Mouse (Mus musculus): ENCODE results near the gene Tbc1d7. TPM values are rescaled to one million over a fixed set of nuclear protein-coding genes. Genes with fewer than 3 reads are reported as not detected.

Tbc1d7 gene
- polyA plus RNA-seq, 1 experiment from 2014 or later = 36.7 TPM

DNA sequence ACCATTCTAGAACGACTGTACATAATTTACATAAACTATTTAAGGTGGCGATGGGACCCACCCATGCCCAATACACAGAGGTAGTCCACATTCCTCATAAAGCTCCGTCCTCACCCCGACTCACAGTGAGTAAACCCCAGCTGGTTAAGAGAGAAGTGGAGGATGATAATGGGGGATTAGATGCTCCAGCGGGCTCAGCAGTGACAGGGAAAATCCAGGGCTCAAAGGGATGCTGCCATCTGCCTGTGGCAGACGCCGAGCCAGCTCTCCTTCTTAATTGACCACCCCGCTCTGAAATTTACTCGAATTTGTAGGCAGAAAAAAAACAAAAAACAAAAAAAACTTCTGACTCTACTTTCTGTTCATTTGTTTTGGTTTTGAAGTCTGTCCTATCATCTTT, 3.6 kb downstream of the Tbc1d7 start:
- no peak for ATAC-seq (ENCODE audit: insufficient read depth, low FRiP score)
- 83% methylated on average over 9 of the region's 9 CpGs for WGBS
- H3K9me3 ChIP-seq (replicated peaks; ENCODE audit: control insufficient read depth, low read length) = no peaks in the 10 kb centered on the region

DNA sequence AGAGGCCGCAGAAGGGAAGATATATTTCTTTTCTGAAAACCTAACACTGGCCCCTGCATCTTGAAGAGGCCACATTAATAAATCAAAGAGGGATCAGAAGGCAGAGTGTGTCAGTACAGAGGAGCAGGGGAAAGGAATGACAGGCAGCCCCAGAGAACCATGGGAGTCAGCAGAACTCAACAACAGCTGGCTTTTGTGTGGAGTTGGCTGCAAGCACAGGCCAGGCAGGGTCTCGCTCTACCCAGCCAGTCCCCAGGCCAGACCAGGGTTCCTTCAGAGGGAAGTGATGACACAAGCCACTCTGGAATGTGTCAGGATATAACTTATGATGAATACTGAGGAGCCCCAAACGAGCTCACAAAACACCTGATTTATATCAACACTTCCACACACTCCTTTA, 11.9 kb downstream of the Tbc1d7 start:
- H3K27ac ChIP-seq (ENCODE audit: low read length) = peak overlapping the region; percentile 12; the same call in 1 of the 2 replicates
- 40% methylated on average over 3 of the region's 3 CpGs for WGBS

More for the DNA sequence above, 3.6 kb downstream of the Tbc1d7 start:
- Histone ChIP-seq H3K36me3 (ENCODE audit: control insufficient read depth, insufficient read depth, low read length) (0 out of 2 replicates have a peak, but pooled peaks cover 2% of the 10 kb centered on the region), H3K4me2 (ENCODE audit: low read depth, low read length) (no peak overlapping the region), H3K9ac (ENCODE audit: low read length) (no peak overlapping the region), H3K4me3 (replicated peaks; ENCODE audit: low read length) (no peak overlapping the region), H3K27ac (ENCODE audit: low read length) (no peak overlapping the region), H3K27me3 (ENCODE audit: control insufficient read depth, insufficient read depth, low read length) (no peaks in the 10 kb centered on the region), H3K4me1 (ENCODE audit: control insufficient read depth, insufficient read depth, low read length) (peaks cover 6% of the 10 kb centered on the region; the same call in 1 of the 2 replicates)

DNA sequence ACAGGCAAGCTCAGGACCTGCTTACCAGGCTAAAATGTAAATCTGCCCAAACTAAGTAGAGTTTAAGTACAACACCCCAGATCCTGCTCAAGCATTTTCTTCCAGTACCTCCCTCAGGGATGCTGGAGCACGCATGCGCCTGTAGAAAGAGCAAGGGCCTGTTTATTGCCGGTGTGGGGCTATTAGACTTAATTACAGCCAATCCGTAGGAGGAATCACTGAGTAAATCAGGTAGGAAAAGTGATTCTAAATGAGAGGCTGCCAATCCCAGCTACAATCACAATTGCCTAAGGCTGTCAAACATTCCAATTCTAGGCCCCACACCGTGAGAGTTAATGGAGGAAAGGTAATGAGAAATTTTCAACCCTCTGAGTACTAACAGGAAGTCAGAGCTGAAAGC, 13.0 kb downstream of the Tbc1d7 start:
- H3K9me3 ChIP-seq (replicated peaks; ENCODE audit: control insufficient read depth, low read length) = no peaks in the 10 kb centered on the region
- H3K27me3 ChIP-seq (ENCODE audit: control insufficient read depth, insufficient read depth, low read length) = no peaks in the 10 kb centered on the region
- no peak overlapping the region for H3K9ac ChIP-seq (ENCODE audit: low read length)
- 0 out of 2 replicates have a peak, but pooled peaks cover under 1% of the 10 kb centered on the region for H3K36me3 ChIP-seq (ENCODE audit: control insufficient read depth, insufficient read depth, low read length)
- ATAC-seq (ENCODE audit: insufficient read depth, low FRiP score) = no peak
- no peak overlapping the region for H3K4me2 ChIP-seq (ENCODE audit: low read depth, low read length)
- WGBS = 69% methylated on average over 5 of the region's 5 CpGs
- 0 out of 2 replicates have a peak, but pooled peaks cover 3% of the 10 kb centered on the region for H3K4me1 ChIP-seq (ENCODE audit: control insufficient read depth, insufficient read depth, low read length)
- no peak overlapping the region for H3K4me3 ChIP-seq (replicated peaks; ENCODE audit: low read length)
- H3K27ac ChIP-seq (ENCODE audit: low read length) = no peak overlapping the region

More for the DNA sequence above, 11.9 kb downstream of the Tbc1d7 start:
- ATAC-seq (ENCODE audit: insufficient read depth, low FRiP score) = peak; percentile 65; the same call in 1 of the 2 replicates
- Histone ChIP-seq H3K4me3 (replicated peaks; ENCODE audit: low read length) (no peak overlapping the region), H3K9ac (ENCODE audit: low read length) (no peak overlapping the region), H3K4me2 (ENCODE audit: low read depth, low read length) (no peak overlapping the region), H3K9me3 (replicated peaks; ENCODE audit: control insufficient read depth, low read length) (no peaks in the 10 kb centered on the region), H3K4me1 (ENCODE audit: control insufficient read depth, insufficient read depth, low read length) (0 out of 2 replicates have a peak, but pooled peaks cover 3% of the 10 kb centered on the region), H3K36me3 (ENCODE audit: control insufficient read depth, insufficient read depth, low read length) (0 out of 2 replicates have a peak, but pooled peaks cover 2% of the 10 kb centered on the region), H3K27me3 (ENCODE audit: control insufficient read depth, insufficient read depth, low read length) (no peaks in the 10 kb centered on the region)

DNA sequence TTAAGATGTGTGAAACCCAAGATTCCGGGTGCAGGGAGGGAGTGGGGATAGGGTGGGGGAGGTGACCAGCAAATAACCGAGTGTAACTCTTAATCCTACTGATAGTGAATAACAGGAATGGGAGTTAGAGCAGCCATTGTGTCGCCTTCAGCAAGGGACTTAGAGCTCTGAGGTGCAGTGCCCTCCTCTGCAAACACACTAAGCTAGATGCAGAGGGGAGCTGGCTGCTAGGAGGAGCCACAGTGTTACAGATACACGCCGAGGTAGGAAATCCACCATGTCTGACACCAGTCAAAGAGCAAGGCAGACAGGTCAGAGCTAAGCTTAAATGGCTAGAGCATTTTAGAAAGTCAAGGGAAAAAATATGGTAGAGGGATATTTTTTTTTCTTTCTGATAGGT, 13.9 kb downstream of the Tbc1d7 start:
- no peak overlapping the region for H3K4me3 ChIP-seq (replicated peaks; ENCODE audit: low read length)
- no peak overlapping the region for H3K27ac ChIP-seq (ENCODE audit: low read length)
- 47% methylated on average over 5 of the region's 5 CpGs for WGBS

DNA sequence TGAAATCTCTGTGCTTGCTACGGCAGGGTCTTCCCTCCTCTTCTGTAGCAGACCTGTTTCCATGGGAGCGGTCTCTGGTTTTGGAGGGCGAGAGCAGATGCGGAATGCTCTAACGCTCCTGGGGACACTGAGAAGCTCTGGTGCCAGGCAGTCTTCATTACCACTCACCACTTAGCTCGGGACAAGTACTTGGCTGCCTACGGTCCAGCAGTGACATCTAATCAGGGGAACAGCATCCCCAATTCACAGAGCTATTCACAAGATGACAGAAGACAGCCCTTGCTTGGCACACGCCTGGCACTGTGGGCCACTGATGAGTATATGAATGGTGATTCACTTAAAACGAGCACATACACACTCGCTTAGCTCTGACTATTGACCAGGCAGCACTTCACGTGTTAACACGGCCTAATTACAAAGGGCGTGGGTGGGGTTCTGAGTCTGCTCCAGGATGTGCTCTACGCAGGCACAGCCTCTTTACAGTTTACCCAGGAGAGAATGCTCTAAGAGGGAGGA, 19.2 kb downstream of the Tbc1d7 start:
- Histone ChIP-seq H3K4me1 (ENCODE audit: control insufficient read depth, insufficient read depth, low read length) (no peaks in the 10 kb centered on the region), H3K9me3 (replicated peaks; ENCODE audit: control insufficient read depth, low read length) (no peaks in the 10 kb centered on the region), H3K4me2 (ENCODE audit: low read depth, low read length) (no peak overlapping the region), H3K9ac (ENCODE audit: low read length) (no peak overlapping the region), H3K4me3 (replicated peaks; ENCODE audit: low read length) (no peak overlapping the region), H3K27me3 (ENCODE audit: control insufficient read depth, insufficient read depth, low read length) (no peaks in the 10 kb centered on the region), H3K27ac (ENCODE audit: low read length) (no peak overlapping the region), H3K36me3 (ENCODE audit: control insufficient read depth, insufficient read depth, low read length) (0 out of 2 replicates have a peak, but pooled peaks cover 5% of the 10 kb centered on the region)
- no peak for ATAC-seq (ENCODE audit: insufficient read depth, low FRiP score)
- 83% methylated on average over 14 of the region's 14 CpGs for WGBS

More for the DNA sequence above, 13.9 kb downstream of the Tbc1d7 start:
- H3K9ac ChIP-seq (ENCODE audit: low read length) = no peak overlapping the region
- H3K36me3 ChIP-seq (ENCODE audit: control insufficient read depth, insufficient read depth, low read length) = no peaks in the 10 kb centered on the region
- H3K4me1 ChIP-seq (ENCODE audit: control insufficient read depth, insufficient read depth, low read length) = 0 out of 2 replicates have a peak, but pooled peaks cover 3% of the 10 kb centered on the region
- no peaks in the 10 kb centered on the region for H3K27me3 ChIP-seq (ENCODE audit: control insufficient read depth, insufficient read depth, low read length)
- no peak; the same call in 1 of the 2 replicates for ATAC-seq (ENCODE audit: insufficient read depth, low FRiP score)
- H3K4me2 ChIP-seq (ENCODE audit: low read depth, low read length) = no peak overlapping the region
- no peaks in the 10 kb centered on the region for H3K9me3 ChIP-seq (replicated peaks; ENCODE audit: control insufficient read depth, low read length)

DNA sequence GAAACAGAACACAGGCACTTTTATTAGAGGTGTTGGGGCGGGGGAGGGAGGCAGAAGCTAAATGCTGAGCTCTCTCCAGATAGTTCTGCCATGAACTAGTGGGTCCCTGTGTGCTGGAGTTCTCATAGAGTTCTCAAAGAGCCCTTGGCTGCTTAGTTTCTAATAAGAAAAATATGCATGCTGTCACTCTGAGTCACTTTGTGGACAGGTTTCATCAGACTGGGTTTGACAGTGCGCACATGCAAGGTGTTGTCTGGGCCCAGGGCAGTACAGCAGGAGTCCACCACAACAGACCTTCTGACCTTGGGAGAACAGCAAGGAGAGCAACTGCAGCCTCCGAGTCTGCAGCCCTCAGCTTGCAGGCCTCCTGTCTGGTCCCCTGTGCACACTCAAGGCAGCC, 21.6 kb downstream of the Tbc1d7 start:
- no peak for ATAC-seq (ENCODE audit: insufficient read depth, low FRiP score)
- no peak overlapping the region for H3K9ac ChIP-seq (ENCODE audit: low read length)
- H3K27me3 ChIP-seq (ENCODE audit: control insufficient read depth, insufficient read depth, low read length) = no peaks in the 10 kb centered on the region
- no peaks in the 10 kb centered on the region for H3K9me3 ChIP-seq (replicated peaks; ENCODE audit: control insufficient read depth, low read length)
- 0 out of 2 replicates have a peak, but pooled peaks cover 5% of the 10 kb centered on the region for H3K36me3 ChIP-seq (ENCODE audit: control insufficient read depth, insufficient read depth, low read length)
- 79% methylated on average over 3 of the region's 3 CpGs for WGBS
- H3K4me3 ChIP-seq (replicated peaks; ENCODE audit: low read length) = no peak overlapping the region
- no peak overlapping the region for H3K4me2 ChIP-seq (ENCODE audit: low read depth, low read length)
- no peaks in the 10 kb centered on the region for H3K4me1 ChIP-seq (ENCODE audit: control insufficient read depth, insufficient read depth, low read length)
- no peak overlapping the region for H3K27ac ChIP-seq (ENCODE audit: low read length)

DNA sequence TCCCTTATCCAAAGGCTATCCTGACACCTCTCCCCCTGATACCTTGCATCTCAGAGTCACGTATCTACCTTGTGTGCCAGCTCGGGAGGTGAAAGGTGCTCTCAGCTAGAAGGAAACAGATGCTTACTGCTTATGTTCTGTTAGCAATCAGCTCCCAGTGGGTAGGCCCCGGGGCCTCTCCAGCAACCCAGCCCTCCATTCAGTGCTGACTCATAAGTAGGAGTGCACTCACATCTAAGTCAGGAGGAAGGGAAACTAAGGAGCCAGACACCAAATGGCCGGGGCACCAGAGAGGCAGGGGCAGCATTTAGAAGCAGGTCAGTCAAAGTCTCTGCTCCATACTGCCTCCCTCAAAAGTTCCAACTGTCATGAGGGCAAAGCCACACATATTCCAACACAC, 22.6 kb downstream of the Tbc1d7 start:
- Histone ChIP-seq H3K9ac (ENCODE audit: low read length) (no peak overlapping the region), H3K27ac (ENCODE audit: low read length) (peak overlapping the region; percentile 58), H3K36me3 (ENCODE audit: control insufficient read depth, insufficient read depth, low read length) (0 out of 2 replicates have a peak, but pooled peaks cover 5% of the 10 kb centered on the region), H3K4me1 (ENCODE audit: control insufficient read depth, insufficient read depth, low read length) (no peaks in the 10 kb centered on the region), H3K4me3 (replicated peaks; ENCODE audit: low read length) (no peak overlapping the region), H3K27me3 (ENCODE audit: control insufficient read depth, insufficient read depth, low read length) (no peaks in the 10 kb centered on the region), H3K4me2 (ENCODE audit: low read depth, low read length) (no peak overlapping the region), H3K9me3 (replicated peaks; ENCODE audit: control insufficient read depth, low read length) (no peaks in the 10 kb centered on the region)
- ATAC-seq (ENCODE audit: insufficient read depth, low FRiP score) = peak; percentile 51; the same call in 1 of the 2 replicates
- WGBS = 64% methylated on average over 4 of the region's 4 CpGs

DNA sequence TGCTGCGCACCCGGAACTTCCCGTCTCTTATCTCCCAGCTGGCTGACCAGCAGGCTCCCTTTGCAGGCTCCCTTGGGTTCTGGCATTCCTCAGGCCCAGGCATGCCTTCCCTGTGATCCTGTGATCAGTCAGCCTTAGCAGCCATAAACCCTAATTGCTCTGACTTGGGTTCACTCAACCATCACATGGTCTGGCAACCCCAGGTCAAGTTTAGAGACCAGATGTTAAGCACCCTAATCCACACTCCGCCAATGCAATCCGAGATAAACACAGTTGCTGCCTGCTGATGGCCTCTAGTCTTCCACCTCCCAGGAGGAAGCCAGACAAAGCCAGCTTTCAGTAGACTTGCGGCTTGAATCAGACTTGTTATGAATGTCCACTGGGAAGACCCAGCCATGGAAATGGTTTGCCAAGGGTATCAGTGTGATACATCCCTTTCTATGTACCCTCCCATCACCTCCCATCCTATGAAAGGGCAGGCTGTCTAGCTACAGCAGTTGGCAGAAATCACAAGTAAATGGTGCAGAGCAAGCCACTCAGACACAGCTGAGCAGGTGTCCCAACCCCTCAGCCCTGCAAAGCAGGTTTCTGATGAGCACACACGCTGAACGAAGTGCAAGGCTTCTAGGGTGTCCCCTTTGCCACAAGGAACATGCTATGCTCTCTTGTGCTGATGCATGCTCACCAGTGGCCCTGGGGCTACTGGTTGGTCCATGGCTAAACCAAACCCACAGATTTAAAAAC, 24.6 kb downstream of the Tbc1d7 start:
- no peak overlapping the region for H3K4me2 ChIP-seq (ENCODE audit: low read depth, low read length)
- H3K27me3 ChIP-seq (ENCODE audit: control insufficient read depth, insufficient read depth, low read length) = no peaks in the 10 kb centered on the region
- WGBS = 62% methylated on average over 8 of the region's 8 CpGs
- H3K9me3 ChIP-seq (replicated peaks; ENCODE audit: control insufficient read depth, low read length) = no peaks in the 10 kb centered on the region
- ATAC-seq (ENCODE audit: insufficient read depth, low FRiP score) = no peak
- no peaks in the 10 kb centered on the region for H3K4me1 ChIP-seq (ENCODE audit: control insufficient read depth, insufficient read depth, low read length)
- H3K27ac ChIP-seq (ENCODE audit: low read length) = no peak overlapping the region
- H3K36me3 ChIP-seq (ENCODE audit: control insufficient read depth, insufficient read depth, low read length) = 0 out of 2 replicates have a peak, but pooled peaks cover 5% of the 10 kb centered on the region
- H3K4me3 ChIP-seq (replicated peaks; ENCODE audit: low read length) = no peak overlapping the region
- no peak overlapping the region for H3K9ac ChIP-seq (ENCODE audit: low read length)

DNA sequence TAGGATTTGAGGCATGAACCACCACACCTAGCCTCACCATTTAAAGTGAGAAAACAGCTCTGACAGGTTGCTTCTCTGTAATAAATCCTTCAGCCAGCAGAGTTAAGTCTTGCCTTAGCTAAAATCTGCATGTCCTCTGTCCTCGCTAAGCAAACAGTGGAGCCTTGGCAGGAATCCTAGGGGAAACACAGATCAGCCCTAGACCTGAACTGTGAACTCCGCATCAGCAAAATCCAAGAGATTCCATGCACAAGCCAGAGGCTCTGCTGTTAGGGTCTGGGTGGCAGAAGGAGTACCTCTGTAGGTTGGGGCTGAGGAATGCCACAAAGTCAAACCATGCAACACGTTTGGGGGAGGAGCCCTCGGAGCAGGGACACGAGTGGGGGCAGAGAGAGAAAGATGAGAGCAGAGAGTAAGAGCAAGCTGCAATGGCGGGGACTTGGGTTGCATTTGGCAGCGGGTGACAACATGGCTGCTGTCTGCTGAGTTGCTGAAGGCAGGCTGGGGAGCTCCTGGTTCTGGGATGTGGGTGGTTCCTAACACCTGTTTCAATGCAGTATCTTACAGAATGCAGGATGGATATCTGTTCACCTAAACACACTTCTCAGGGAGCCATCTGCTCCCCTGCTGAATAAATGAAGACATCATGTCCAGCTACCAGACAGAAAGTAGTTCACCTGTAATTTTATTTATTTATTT, 26.4 kb downstream of the Tbc1d7 start:
- no peak for ATAC-seq (ENCODE audit: insufficient read depth, low FRiP score)
- H3K9me3 ChIP-seq (replicated peaks; ENCODE audit: control insufficient read depth, low read length) = no peaks in the 10 kb centered on the region
- WGBS = 59% methylated on average over 7 of the region's 7 CpGs
- H3K36me3 ChIP-seq (ENCODE audit: control insufficient read depth, insufficient read depth, low read length) = no peaks in the 10 kb centered on the region
- H3K4me2 ChIP-seq (ENCODE audit: low read depth, low read length) = no peak overlapping the region
- H3K27me3 ChIP-seq (ENCODE audit: control insufficient read depth, insufficient read depth, low read length) = no peaks in the 10 kb centered on the region
- no peak overlapping the region for H3K4me3 ChIP-seq (replicated peaks; ENCODE audit: low read length)
- H3K27ac ChIP-seq (ENCODE audit: low read length) = no peak overlapping the region
- H3K4me1 ChIP-seq (ENCODE audit: control insufficient read depth, insufficient read depth, low read length) = no peaks in the 10 kb centered on the region
- H3K9ac ChIP-seq (ENCODE audit: low read length) = no peak overlapping the region

Measured in stomach, embryonic 16.5 days (tissue).